Mouse (Mus musculus) lung, postnatal 14 days (tissue): ENCODE measurements around the gene Myo15.
"Not testable (repeated sequence)": the region's sequence is repeated elsewhere in the genome, so short reads cannot be mapped to it uniquely, and the experiment has no call there.

ENCODE experiments used
- DNase-seq: peaks from one replicate; pipeline ENCODE4 v3.0.0; 2021

Myo15 gene

GRCm38 (mm10) chr11:60508950-60509349, 39.8 kb downstream of the Myo15 start:
- DNase-seq = no peak

- peak; percentile 6 for DNase-seq
These were observed 40.4 kb downstream of the Myo15 start for GRCm38 (mm10) chr11:60509500-60509899.

- DNase-seq = no peak
These were observed 42.8 kb downstream of the Myo15 start for GRCm38 (mm10) chr11:60511893-60512292.

GRCm38 (mm10) chr11:60512520-60512919, 43.4 kb downstream of the Myo15 start:
- DNase-seq = no peak

GRCm38 (mm10) chr11:60514941-60515340, 45.8 kb downstream of the Myo15 start:
- DNase-seq = peak; percentile 19

- no peak for DNase-seq
These were observed 49.2 kb downstream of the Myo15 start for GRCm38 (mm10) chr11:60518305-60518704.

GRCm38 (mm10) chr11:60522027-60522426, 52.9 kb downstream of the Myo15 start:
- no peak for DNase-seq

- no peak for DNase-seq
These were observed 53.7 kb downstream of the Myo15 start for GRCm38 (mm10) chr11:60522661-60523365.

GRCm38 (mm10) chr11:60526461-60526860, 57.3 kb downstream of the Myo15 start:
- no peak for DNase-seq

- no peak for DNase-seq
These were observed 66.5 kb downstream of the Myo15 start for GRCm38 (mm10) chr11:60535676-60536075.

GRCm38 (mm10) chr11:60536180-60536858, 67.2 kb downstream of the Myo15 start, which contains the start of gene Alkbh5:
Alkbh5 (plus strand) TSS chr11:60536381.
- DNase-seq = peak; percentile 15

- DNase-seq = peak; percentile 93
These were observed 67.8 kb downstream of the Myo15 start for GRCm38 (mm10) chr11:60536859-60537467.

GRCm38 (mm10) chr11:60537468-60538347, 68.6 kb downstream of the Myo15 start:
- DNase-seq = peak; percentile 96

GRCm38 (mm10) chr11:60538371-60539281, 69.5 kb downstream of the Myo15 start:
- DNase-seq = peak; percentile 34

GRCm38 (mm10) chr11:60539540-60539939, 70.4 kb downstream of the Myo15 start:
- DNase-seq = no peak

- peak; percentile 26 for DNase-seq
These were observed 71.0 kb downstream of the Myo15 start for GRCm38 (mm10) chr11:60540002-60540610.

GRCm38 (mm10) chr11:60540761-60541160, 71.6 kb downstream of the Myo15 start:
- no peak for DNase-seq

- no peak for DNase-seq
These were observed 72.7 kb downstream of the Myo15 start for GRCm38 (mm10) chr11:60541831-60542230.

- DNase-seq = not testable (repeated sequence)
These were observed 74.1 kb downstream of the Myo15 start for GRCm38 (mm10) chr11:60543211-60543610.

GRCm38 (mm10) chr11:60545433-60545832, 76.3 kb downstream of the Myo15 start:
- no peak for DNase-seq

- no peak for DNase-seq
These were observed 79.0 kb downstream of the Myo15 start for GRCm38 (mm10) chr11:60548112-60548511.
